Mouse (Mus musculus) adrenal gland, postnatal 36 days (tissue): ENCODE data around the gene Adgrv1. TPM values are rescaled to one million over a fixed set of nuclear protein-coding genes. Genes with fewer than 3 reads are reported as not detected.
"Not testable (repeated sequence)": the region's sequence is repeated elsewhere in the genome, so short reads cannot be mapped to it uniquely, and the experiment has no call there.

Experiments
- DNase-seq, 2 experiments: peaks; one replicate each; pipeline ENCODE4 v3.0.0; 2021; ENCODE audit warnings: mixed read lengths in 1 of 2
- total RNA-seq, 2 experiments: library from RNA; stranded (reverse); gene quantifications; 2 replicates each; pipeline ENCODE4 v1.2.3; 2021

Adgrv1 gene
- total RNA-seq, 2 experiments from 2014 or later, result 1.4 to 3.6 TPM

GRCm38 (mm10) chr13:81627861-81628260 is 5.1 kb downstream of the Adgrv1 start:
- DNase-seq, result not testable (repeated sequence)

GRCm38 (mm10) chr13:81610349-81610748 is 22.6 kb downstream of the Adgrv1 start:
- no peak for DNase-seq

GRCm38 (mm10) chr13:81606991-81607390 is 26.0 kb downstream of the Adgrv1 start:
- no peak for DNase-seq

- no peak for DNase-seq
Measured at GRCm38 (mm10) chr13:81596910-81597607, 35.9 kb downstream of the Adgrv1 start.

GRCm38 (mm10) chr13:81578692-81579091 is 54.3 kb downstream of the Adgrv1 start:
- no peak for DNase-seq

GRCm38 (mm10) chr13:81570241-81570821 is 62.6 kb downstream of the Adgrv1 start:
- DNase-seq, result peak; percentile 5

- no peak for DNase-seq
Measured at GRCm38 (mm10) chr13:81550024-81550423, 82.9 kb downstream of the Adgrv1 start.

- DNase-seq, result no peak
Measured at GRCm38 (mm10) chr13:81534916-81535315, 98.0 kb downstream of the Adgrv1 start.

GRCm38 (mm10) chr13:81526687-81527086 is 106.3 kb downstream of the Adgrv1 start:
- no peak for DNase-seq

GRCm38 (mm10) chr13:81510142-81510541 is 122.8 kb downstream of the Adgrv1 start:
- DNase-seq, result no peak

GRCm38 (mm10) chr13:81497035-81497434 is 135.9 kb downstream of the Adgrv1 start:
- DNase-seq, result no peak

GRCm38 (mm10) chr13:81491971-81492370 is 141.0 kb downstream of the Adgrv1 start:
- no peak for DNase-seq

- no peak for DNase-seq
Measured at GRCm38 (mm10) chr13:81486980-81487379, 146.0 kb downstream of the Adgrv1 start.

- DNase-seq, result no peak
Measured at GRCm38 (mm10) chr13:81473750-81474149, 159.2 kb downstream of the Adgrv1 start.

- no peak for DNase-seq
Measured at GRCm38 (mm10) chr13:81466661-81467060, 166.3 kb downstream of the Adgrv1 start.

GRCm38 (mm10) chr13:81465794-81466193 is 167.2 kb downstream of the Adgrv1 start:
- DNase-seq, result no peak

- no peak for DNase-seq
Measured at GRCm38 (mm10) chr13:81449630-81450029, 183.3 kb downstream of the Adgrv1 start.

GRCm38 (mm10) chr13:81449198-81449597 is 183.8 kb downstream of the Adgrv1 start:
- DNase-seq, result no peak

- no peak for DNase-seq
Measured at GRCm38 (mm10) chr13:81441412-81441811, 191.5 kb downstream of the Adgrv1 start.

- DNase-seq, result peak; percentile 78 to 82
Measured at GRCm38 (mm10) chr13:81439390-81440025, 193.4 kb downstream of the Adgrv1 start.

GRCm38 (mm10) chr13:81437088-81437487 is 195.9 kb downstream of the Adgrv1 start:
- DNase-seq, result no peak

GRCm38 (mm10) chr13:81426896-81427755 is 205.8 kb downstream of the Adgrv1 start:
- peak; percentile 44 to 71 for DNase-seq
